9 mouse cellular contexts compared by ENCODE assay signal in genomic region chr9:43104526-43104872, GRCm38 (mm10). TPM values are rescaled to one million over a fixed set of nuclear protein-coding genes. Genes with fewer than 3 reads are reported as not detected.
DNase-seq lines count a peak whose midpoint lies in the region; ATAC-seq and TF ChIP-seq lines count a peak whose summit lies in the region.
"Had no signal": no experiment of that assay in that cellular context is flagged by ENCODE, and none has a peak within 500 bp of the region (broad histone marks: within the 10 kb centered on the region; RNA-seq: fewer than 3 reads in every experiment).

No protein-coding gene starts in this region.

- no peak for TF ChIP-seq CTCF in bone marrow, adult 2 months (IDR thresholded peaks at IDR 0.05; ENCODE audit: control insufficient read depth, insufficient read depth, low read length)

- H3K36me3 ChIP-seq in heart, embryonic 15.5 days = no peaks in the 10 kb centered on the region
- H3K36me3 ChIP-seq in hindbrain, embryonic 14.5 days (replicated peaks; ENCODE audit: control insufficient read depth, insufficient read depth) = 0 out of 2 replicates have a peak, but pooled peaks cover 7% of the 10 kb centered on the region
- no peaks in the 10 kb centered on the region for H3K36me3 ChIP-seq in midbrain, embryonic 11.5 days (ENCODE audit: control insufficient read depth, insufficient read depth, low read length)

- peak overlapping the region; percentile 82 for H3K4me2 ChIP-seq in heart, embryonic 15.5 days
- peak overlapping the region; percentile 96 for H3K4me2 ChIP-seq in hindbrain, embryonic 14.5 days (replicated peaks)
- peak overlapping the region; percentile 74 for H3K4me2 ChIP-seq in midbrain, embryonic 11.5 days

- H3K27me3 ChIP-seq in heart, embryonic 15.5 days = no peaks in the 10 kb centered on the region
- no peaks in the 10 kb centered on the region for H3K27me3 ChIP-seq in hindbrain, embryonic 14.5 days (ENCODE audit: control insufficient read depth, insufficient read depth, low read length)
- no peaks in the 10 kb centered on the region for H3K27me3 ChIP-seq in midbrain, embryonic 11.5 days (ENCODE audit: control insufficient read depth, insufficient read depth, low read length)
- H3K27me3 ChIP-seq: Patski had no signal

- peak overlapping the region; percentile 98 for H3K27ac ChIP-seq in heart, embryonic 15.5 days
- no peak overlapping the region for H3K27ac ChIP-seq in bone marrow, adult 2 months (ENCODE audit: control insufficient read depth, insufficient read depth, low read depth, low read length, poor library complexity)
- H3K27ac ChIP-seq in hindbrain, embryonic 14.5 days = no peak overlapping the region
- no peak overlapping the region for H3K27ac ChIP-seq in midbrain, embryonic 11.5 days (ENCODE audit: low read depth, low read length)

- no peak for TF ChIP-seq POLR2A in bone marrow, adult 2 months (IDR thresholded peaks at IDR 0.05; ENCODE audit: borderline replicate concordance, control insufficient read depth, low read depth, low read length)

- intact Hi-C loops in left cerebral cortex, postnatal 25 days (cut with DNase I) = no loop called here

- WGBS in heart, embryonic 15.5 days = 4% methylated on average over 4 of the region's 4 CpGs
- 25% methylated on average over 4 of the region's 4 CpGs for WGBS in bone marrow, adult 2 months
- 4% methylated on average over 4 of the region's 4 CpGs for WGBS in hindbrain, embryonic 14.5 days
- WGBS in midbrain, embryonic 11.5 days = 13% methylated on average over 4 of the region's 4 CpGs

- H3K9me3 ChIP-seq in heart, embryonic 15.5 days (replicated peaks) = no peaks in the 10 kb centered on the region
- H3K9me3 ChIP-seq in hindbrain, embryonic 14.5 days (ENCODE audit: control insufficient read depth, low read length) = no peaks in the 10 kb centered on the region
- no peaks in the 10 kb centered on the region for H3K9me3 ChIP-seq in midbrain, embryonic 11.5 days (ENCODE audit: control insufficient read depth, low read length)

- ATAC-seq in heart, embryonic 15.5 days (replicated peaks; ENCODE audit: insufficient number of reproducible peaks, insufficient read depth, low FRiP score, low read depth) = no peak
- ATAC-seq in hindbrain, embryonic 14.5 days (ENCODE audit: low FRiP score) = no peak
- ATAC-seq in midbrain, embryonic 11.5 days (ENCODE audit: low FRiP score) = no peak
- ATAC-seq: Patski had no signal

- DNase-seq in heart, adult 18-20 months = no peak
- no peak for DNase-seq in hindbrain, embryonic 14.5 days (ENCODE audit: low spot score)
- DNase-seq in midbrain, embryonic 11.5 days (ENCODE audit: low spot score, missing footprints) = no peak
- no peak for DNase-seq in layer of hippocampus, adult 18-20 months (ENCODE audit: low spot score in 2 of 2)
- DNase-seq in urinary bladder, postnatal 36 days (ENCODE audit: low spot score in 2 of 2) = no peak
- DNase-seq in left cerebral cortex, postnatal 25 days (ENCODE audit: low spot score in 2 of 2) = no peak

- H3K4me3 ChIP-seq in heart, embryonic 15.5 days = peak overlapping the region; percentile 87
- peak overlapping the region; percentile 72 for H3K4me3 ChIP-seq in bone marrow, adult 2 months (replicated peaks; ENCODE audit: control insufficient read depth, low read depth, low read length)
- peak overlapping the region; percentile 87 for H3K4me3 ChIP-seq in hindbrain, embryonic 14.5 days (replicated peaks; ENCODE audit: low read length)
- H3K4me3 ChIP-seq in midbrain, embryonic 11.5 days (ENCODE audit: low read depth, low read length) = peak overlapping the region; percentile 90

- H3K9ac ChIP-seq in heart, embryonic 15.5 days = peak overlapping the region; percentile 95
- H3K9ac ChIP-seq in hindbrain, embryonic 14.5 days = peak overlapping the region; percentile 89
- peak overlapping the region; percentile 93 for H3K9ac ChIP-seq in midbrain, embryonic 11.5 days (ENCODE audit: low read length)

- peaks cover 36% of the 10 kb centered on the region for H3K4me1 ChIP-seq in heart, embryonic 15.5 days (replicated peaks)
- no peaks in the 10 kb centered on the region for H3K4me1 ChIP-seq in bone marrow, adult 2 months (ENCODE audit: control insufficient read depth, insufficient read depth, low read length)
- peaks cover 29% of the 10 kb centered on the region for H3K4me1 ChIP-seq in hindbrain, embryonic 14.5 days (replicated peaks; ENCODE audit: control insufficient read depth, insufficient read depth, low read length)
- peaks cover 21% of the 10 kb centered on the region for H3K4me1 ChIP-seq in midbrain, embryonic 11.5 days (ENCODE audit: control insufficient read depth, insufficient read depth, low read length)

RNA-seq across cellular contexts. Expression of gene Arhgef12, which starts 2.5 kb away (rescaled TPM):
- polyA plus RNA-seq in heart, embryonic 15.5 days (2015; fragmentation: Nextera tagmentation; extraction: Ambion mirVana) = 11.0 and 11.3 TPM in 2 replicates
- total RNA-seq in heart, adult 18-20 months (2021) = 100 to 1,000 TPM; 119 to 128 TPM
- 21.1 and 29.7 TPM in 2 replicates for polyA plus RNA-seq in bone marrow, adult 2 months (2011; ENCODE audit: insufficient read depth, insufficient read length, low replicate concordance, missing spikeins)
- polyA plus RNA-seq in hindbrain, embryonic 14.5 days (2014; fragmentation: Nextera tagmentation; extraction: Ambion mirVana) = 31.7 and 38.4 TPM in 2 replicates
- 9.2 and 10.0 TPM in 2 replicates for polyA plus RNA-seq in midbrain, embryonic 11.5 days (2014; fragmentation: Nextera tagmentation; extraction: Ambion mirVana)
- 100 to 1,000 TPM; 149 to 151 TPM for total RNA-seq in layer of hippocampus, adult 18-20 months (2021)
- total RNA-seq in left cerebral cortex, postnatal 25 days (2021) = 100 to 1,000 TPM; 149 to 163 TPM

RNA-seq across cellular contexts. Expression of gene Tmem136, which starts 11.9 kb away (rescaled TPM):
- 10.2 and 11.8 TPM in 2 replicates for polyA plus RNA-seq in heart, embryonic 15.5 days (2015; fragmentation: Nextera tagmentation; extraction: Ambion mirVana)
- total RNA-seq in heart, adult 18-20 months (2021) = 1 to 10 TPM; 5.0 to 6.2 TPM
- polyA plus RNA-seq in bone marrow, adult 2 months (2011; ENCODE audit: insufficient read depth, insufficient read length, low replicate concordance, missing spikeins) = 2.1 TPM in 1 of 2 replicates, not detected in the other
- 10.1 and 11.1 TPM in 2 replicates for polyA plus RNA-seq in hindbrain, embryonic 14.5 days (2014; fragmentation: Nextera tagmentation; extraction: Ambion mirVana)
- 13.9 and 17.5 TPM in 2 replicates for polyA plus RNA-seq in midbrain, embryonic 11.5 days (2014; fragmentation: Nextera tagmentation; extraction: Ambion mirVana)
- total RNA-seq in layer of hippocampus, adult 18-20 months (2021) = 10 to 100 TPM; 18.0 to 19.2 TPM
- total RNA-seq in left cerebral cortex, postnatal 25 days (2021) = 10 to 100 TPM; 17.0 to 19.0 TPM
